Mouse (Mus musculus) CH12.LX (cell line): ENCODE measurements around the gene B3galt5. TPM values are rescaled to one million over a fixed set of nuclear protein-coding genes. Genes with fewer than 3 reads are reported as not detected.

ENCODE experiments used
- DNase-seq: peaks from one replicate; pipeline ENCODE4 v3.0.0-alpha.2; 2013; ENCODE audit errors: extremely low read depth
- H3K27ac ChIP-seq: 2 replicates; pipeline ENCODE4 v1.5.1; 2012; ENCODE audit warnings: low read depth, mild to moderate bottlenecking, control low read depth, moderate library complexity; ENCODE audit not compliant: insufficient read depth
- H3K27me3 ChIP-seq: replicated peaks from 2 replicates; pipeline ENCODE3; 2012; ENCODE audit warnings: inconsistent platforms
- H3K36me3 ChIP-seq, 2 experiments: replicated peaks in 1 of 2; 2 replicates each; pipeline versions ENCODE3 to v1.6.1; 2012; ENCODE audit warnings: inconsistent platforms in 1 of 2, low read length in 1 of 2, mild to moderate bottlenecking in 1 of 2, mixed read lengths in 1 of 2, moderate library complexity in 1 of 2; ENCODE audit not compliant: control insufficient read depth in 1 of 2, insufficient read depth in 1 of 2
- H3K4me1 ChIP-seq, 2 experiments: 2 replicates each; pipeline ENCODE4 v1.6.1; 2012; ENCODE audit warnings: inconsistent platforms in 1 of 2, moderate library complexity in 1 of 2; ENCODE audit not compliant: insufficient read depth in 2 of 2, control insufficient read depth in 1 of 2
- H3K4me2 ChIP-seq: 2 replicates; pipeline ENCODE4 v1.6.1; 2012; ENCODE audit warnings: low read depth, mild to moderate bottlenecking, control low read depth; ENCODE audit not compliant: poor library complexity, insufficient read depth, severe bottlenecking
- H3K4me3 ChIP-seq, 3 experiments: fragments of 150-350 bp in 1 of 3; sonication (generic) in 1 of 3; replicated peaks in 1 of 3; 2 replicates each; pipeline versions ENCODE3 to v1.5.1; 2011 to 2012; ENCODE audit warnings: low read depth in 2 of 3, low read length in 2 of 3, mild to moderate bottlenecking in 2 of 3, moderate library complexity in 2 of 3, control low read depth in 1 of 3, improper control_type of control experiment in 1 of 3, inconsistent platforms in 1 of 3, mixed read lengths in 1 of 3; ENCODE audit not compliant: poor library complexity in 1 of 3
- H3K79me2 ChIP-seq: replicated peaks from 2 replicates; pipeline ENCODE4 v1.6.1; 2012; ENCODE audit warnings: mild to moderate bottlenecking, moderate library complexity; ENCODE audit not compliant: control insufficient read depth, poor library complexity, insufficient read depth, severe bottlenecking; ENCODE audit errors: extremely low read depth
- H3K9ac ChIP-seq: 2 replicates; pipeline ENCODE4 v1.6.1; 2012; ENCODE audit warnings: low read depth, mild to moderate bottlenecking, control low read depth, moderate library complexity; ENCODE audit not compliant: insufficient read depth
- H3K9me3 ChIP-seq: replicated peaks from 2 replicates; pipeline ENCODE3; 2012; ENCODE audit warnings: low read length, inconsistent platforms, mixed read lengths
- BHLHE40 ChIP-seq: IDR thresholded peaks from 2 replicates; pipeline ENCODE4 v1.6.1; 2011; ENCODE audit warnings: mild to moderate bottlenecking, low read depth, low read length, improper control_type of control experiment
- CHD2 ChIP-seq: IDR thresholded peaks from 2 replicates; pipeline ENCODE4 v1.6.1; 2011; ENCODE audit warnings: low read length, improper control_type of control experiment
- ELF1 ChIP-seq: IDR thresholded peaks from 2 replicates; pipeline ENCODE4 v1.6.1; 2014; ENCODE audit warnings: low read depth, mild to moderate bottlenecking, inconsistent platforms, low read length, improper control_type of control experiment
- EP300 ChIP-seq: IDR thresholded peaks from 2 replicates; pipeline ENCODE4 v1.6.1; 2011; ENCODE audit warnings: low read length, improper control_type of control experiment
- GABPA ChIP-seq: IDR thresholded peaks from 2 replicates; pipeline ENCODE4 v1.6.1; 2012; ENCODE audit warnings: low read depth, low read length, improper control_type of control experiment, inconsistent platforms; ENCODE audit not compliant: insufficient replicate concordance
- JUND ChIP-seq: conservative IDR thresholded peaks from 2 replicates; pipeline ENCODE4 v1.6.1; 2011; ENCODE audit warnings: low read depth, low read length, improper control_type of control experiment
- MAFK ChIP-seq: IDR thresholded peaks from 2 replicates; pipeline ENCODE4 v1.6.1; 2011; ENCODE audit warnings: low read length, improper control_type of control experiment; ENCODE audit not compliant: insufficient replicate concordance
- MAX ChIP-seq: IDR thresholded peaks from 2 replicates; pipeline ENCODE4 v1.6.1; 2011; ENCODE audit warnings: low read length, improper control_type of control experiment
- MEF2A ChIP-seq: IDR thresholded peaks from 2 replicates; pipeline ENCODE4 v1.6.1; 2014; ENCODE audit warnings: low read depth, mild to moderate bottlenecking, inconsistent platforms, low read length, improper control_type of control experiment, borderline replicate concordance
- MXI1 ChIP-seq: IDR thresholded peaks from 2 replicates; pipeline ENCODE4 v1.6.1; 2011; ENCODE audit warnings: mild to moderate bottlenecking, low read depth, low read length, improper control_type of control experiment
- MYC ChIP-seq: IDR thresholded peaks from 2 replicates; pipeline ENCODE4 v1.6.1; 2011; ENCODE audit warnings: low read depth, mild to moderate bottlenecking, improper control_type of control experiment, low read length
- NELFE ChIP-seq: IDR thresholded peaks from 2 replicates; pipeline ENCODE4 v1.6.1; 2011; ENCODE audit warnings: low read depth, low read length, improper control_type of control experiment
- NRF1 ChIP-seq: IDR thresholded peaks from 2 replicates; pipeline ENCODE4 v1.6.1; 2014; ENCODE audit warnings: low read depth, mild to moderate bottlenecking, inconsistent platforms, low read length, improper control_type of control experiment, moderate library complexity
- PAX5 ChIP-seq: IDR thresholded peaks from 2 replicates; pipeline ENCODE4 v1.6.1; 2012; ENCODE audit warnings: low read length, inconsistent platforms, mixed read lengths
- POLR2A ChIP-seq: IDR thresholded peaks from 2 replicates; pipeline ENCODE4 v1.6.1; 2011; ENCODE audit warnings: low read depth, mild to moderate bottlenecking, improper control_type of control experiment, low read length
- POLR2AphosphoS2 ChIP-seq: IDR thresholded peaks from 2 replicates; pipeline ENCODE4 v1.6.1; 2011; ENCODE audit warnings: low read depth, low read length, improper control_type of control experiment
- RCOR1 ChIP-seq: conservative IDR thresholded peaks from 2 replicates; pipeline ENCODE4 v1.6.1; 2012; ENCODE audit warnings: low read depth, mild to moderate bottlenecking, inconsistent platforms, low read length, improper control_type of control experiment
- SIN3A ChIP-seq: IDR thresholded peaks from 2 replicates; pipeline ENCODE4 v1.6.1; 2012; ENCODE audit warnings: low read length, improper control_type of control experiment, inconsistent platforms
- TCF12 ChIP-seq: IDR thresholded peaks from 2 replicates; pipeline ENCODE4 v1.6.1; 2014; ENCODE audit warnings: low read depth, mild to moderate bottlenecking, inconsistent platforms, low read length, improper control_type of control experiment
- UBTF ChIP-seq: IDR thresholded peaks from 2 replicates; pipeline ENCODE4 v1.6.1; 2012; ENCODE audit warnings: low read depth, mild to moderate bottlenecking, inconsistent platforms, low read length, improper control_type of control experiment, moderate library complexity
- USF2 ChIP-seq: conservative IDR thresholded peaks from 2 replicates; pipeline ENCODE4 v1.6.1; 2011; ENCODE audit warnings: low read depth, low read length, improper control_type of control experiment
- ZMIZ1 ChIP-seq: IDR thresholded peaks from 2 replicates; pipeline ENCODE4 v1.6.1; 2012; ENCODE audit warnings: low read depth, mild to moderate bottlenecking, inconsistent platforms, low read length, improper control_type of control experiment
- ZNF384 ChIP-seq: IDR thresholded peaks from 2 replicates; pipeline ENCODE4 v1.6.1; 2012; ENCODE audit warnings: low read depth, low read length, improper control_type of control experiment, inconsistent platforms
- dilution Hi-C: fragments of 300-500 bp; cut with MboI; formaldehyde crosslinking; loops from 2 replicates; pipeline ENCODE4 v1.14.3; 2020; ENCODE audit warnings: low sequenced_read_pairs; ENCODE audit not compliant: extremely low pct_unique_long_range_greater_than_20kb, extremely low pct_ligation_motif_present
- in situ Hi-C: fragments of 300-500 bp; cut with MboI; formaldehyde crosslinking; loops from 3 replicates; pipeline ENCODE4 v1.14.3; 2019; ENCODE audit warnings: low sequenced_read_pairs, low pct_ligation_motif_present, low pct_unique_long_range_greater_than_20kb, mixed read lengths
- polyA plus RNA-seq: library from polyadenylated mRNA; unstranded; fragments of >175 nt; gene quantifications from 2 replicates; pipeline ENCODE4 v1.2.1, GENCODE M21; 2012; ENCODE audit warnings: low read depth; ENCODE audit not compliant: insufficient read length
- total RNA-seq, 2 experiments: library from RNA; depleted of rRNA; stranded (reverse); fragments of 300-350 nt in 1 of 2; fragments of >200 nt in 1 of 2; gene quantifications; 2 replicates each; pipeline ENCODE4 v1.2.3; 2012 to 2014

B3galt5 gene
- total and polyA plus RNA-seq, 3 experiments, result 0.04 to 0.87 (median 0.23) TPM

GRCm38 (mm10) chr16:96272929-96273619 is 37.5 kb downstream of the B3galt5 start:
- in situ Hi-C loops, result no loop called here
- H3K4me3 ChIP-seq, result no peak overlapping the region
- H3K9me3 ChIP-seq, result peaks cover 4% of the 10 kb centered on the region
- TF ChIP-seq NELFE (no peak), POLR2AphosphoS2 (no peak), GABPA (no peak), TCF12 (no peak), MYC (peak; percentile 64; the same call in 1 of the 2 replicates), CHD2 (no peak), EP300 (peak; percentile 8; the same call in 1 of the 2 replicates), BHLHE40 (peak; percentile 53), JUND (no peak), UBTF (no peak), MAFK (no peak; the same call in 1 of the 2 replicates), SIN3A (no peak), RCOR1 (no peak), PAX5 (no peak), USF2 (0 out of 2 replicates have a peak, but pooled peaks have one; percentile 19), NRF1 (peak; percentile 9; the same call in 1 of the 2 replicates), MXI1 (peak; percentile 63; the same call in 1 of the 2 replicates), MAX (peak; percentile 75)
- H3K9ac ChIP-seq, result no peak overlapping the region
- DNase-seq, result peak; percentile 82
- peak overlapping the region; percentile 59 for H3K4me2 ChIP-seq
- H3K79me2 ChIP-seq, result no peaks in the 10 kb centered on the region
- dilution Hi-C loops, result no loop called here
- peaks cover 6 to 40% of the 10 kb centered on the region in 2 experiments; a peak in 3 of 4 replicates for H3K4me1 ChIP-seq
- H3K27ac ChIP-seq, result no peak overlapping the region
- H3K36me3 ChIP-seq, result no peaks in the 10 kb centered on the region
- no peaks in the 10 kb centered on the region for H3K27me3 ChIP-seq

GRCm38 (mm10) chr16:96276596-96276995 is 41.0 kb downstream of the B3galt5 start:
- dilution Hi-C loops, result no loop called here

More at GRCm38 (mm10) chr16:96276596-96276995, 41.0 kb downstream of the B3galt5 start:
- TF ChIP-seq ZNF384, result no peak
- no peak for TF ChIP-seq MAX
- no peak for TF ChIP-seq SIN3A
- no peak for TF ChIP-seq MYC
- TF ChIP-seq MAFK, result no peak
- no peak for TF ChIP-seq EP300
- TF ChIP-seq ZMIZ1, result no peak
- TF ChIP-seq POLR2A, result no peak
- no peak for TF ChIP-seq ELF1
- no peak for TF ChIP-seq MXI1
- no peak for TF ChIP-seq BHLHE40
- no peak for TF ChIP-seq MEF2A
- no peak for TF ChIP-seq UBTF
- no peak for TF ChIP-seq USF2
- TF ChIP-seq, all 38 proteins: peak for 0
- H3K27me3 ChIP-seq, result no peaks in the 10 kb centered on the region
- H3K79me2 ChIP-seq, result no peaks in the 10 kb centered on the region
- no peak for DNase-seq
- in situ Hi-C loops, result no loop called here
- no peaks in the 10 kb centered on the region for H3K36me3 ChIP-seq
- H3K4me1 ChIP-seq, result peaks cover 6 to 40% of the 10 kb centered on the region in 2 experiments; a peak in 3 of 4 replicates
- H3K4me2 ChIP-seq, result no peak overlapping the region
- H3K4me3 ChIP-seq, result no peak overlapping the region
- H3K9me3 ChIP-seq, result peaks cover 4% of the 10 kb centered on the region
- H3K9ac ChIP-seq, result no peak overlapping the region
- H3K27ac ChIP-seq, result no peak overlapping the region
